Comparison of ENCODE assay signal across 10 mouse cellular contexts in genomic region chr1:155062963-155063362, GRCm38 (mm10). TPM values are rescaled to one million over a fixed set of nuclear protein-coding genes. Genes with fewer than 3 reads are reported as not detected.
DNase-seq lines count a peak whose midpoint lies in the region; ATAC-seq lines count a peak whose summit lies in the region.
"Had no signal": no experiment of that assay in that cellular context is flagged by ENCODE, and none has a peak within 500 bp of the region (broad histone marks: within the 10 kb centered on the region; RNA-seq: fewer than 3 reads in every experiment).

No protein-coding gene starts in this region.

- 75% methylated on average over 4 of the region's 4 CpGs for WGBS in forebrain, embryonic 13.5 days
- WGBS in midbrain, embryonic 16.5 days = 72% methylated on average over 4 of the region's 4 CpGs

- peak; percentile 81 for ATAC-seq in forebrain, embryonic 13.5 days
- peak; percentile 71 for ATAC-seq in midbrain, embryonic 16.5 days

- no peak overlapping the region for H3K27ac ChIP-seq in forebrain, embryonic 13.5 days
- H3K27ac ChIP-seq in midbrain, embryonic 16.5 days (ENCODE audit: low read length) = no peak overlapping the region
- H3K27ac ChIP-seq: limb, embryonic 15.5 days had no signal

- H3K4me1 ChIP-seq in forebrain, embryonic 13.5 days = peaks cover 32% of the 10 kb centered on the region
- H3K4me1 ChIP-seq in midbrain, embryonic 16.5 days (ENCODE audit: control insufficient read depth, insufficient read depth, low read length) = peaks cover 5% of the 10 kb centered on the region

- no peak overlapping the region for H3K4me2 ChIP-seq in forebrain, embryonic 13.5 days
- H3K4me2 ChIP-seq in midbrain, embryonic 16.5 days (ENCODE audit: low read length) = no peak overlapping the region
- H3K4me2 ChIP-seq: limb, embryonic 15.5 days had no signal

- H3K36me3 ChIP-seq in forebrain, embryonic 13.5 days (ENCODE audit: poor library complexity, severe bottlenecking) = no peaks in the 10 kb centered on the region
- no peaks in the 10 kb centered on the region for H3K36me3 ChIP-seq in midbrain, embryonic 16.5 days (ENCODE audit: control insufficient read depth, insufficient read depth, low read length)
- H3K36me3 ChIP-seq: limb, embryonic 15.5 days had no signal

- H3K9me3 ChIP-seq in forebrain, embryonic 13.5 days (replicated peaks) = no peaks in the 10 kb centered on the region
- H3K9me3 ChIP-seq in midbrain, embryonic 16.5 days (replicated peaks; ENCODE audit: control insufficient read depth, low read length, poor library complexity, severe bottlenecking) = no peaks in the 10 kb centered on the region
- H3K9me3 ChIP-seq: limb, embryonic 15.5 days had no signal

- no peak overlapping the region for H3K9ac ChIP-seq in forebrain, embryonic 13.5 days
- no peak overlapping the region for H3K9ac ChIP-seq in midbrain, embryonic 16.5 days (ENCODE audit: low read depth, low read length)
- H3K9ac ChIP-seq: limb, embryonic 15.5 days had no signal

- no peak overlapping the region for H3K4me3 ChIP-seq in forebrain, embryonic 13.5 days
- H3K4me3 ChIP-seq in midbrain, embryonic 16.5 days (ENCODE audit: low read depth, low read length) = no peak overlapping the region
- H3K4me3 ChIP-seq: limb, embryonic 15.5 days had no signal

- DNase-seq in left cerebral cortex, postnatal 4 days = peak; percentile 95
- DNase-seq in left cerebral cortex, adult 18-20 months (ENCODE audit: low spot score in 2 of 2) = no peak
- peak; percentile 82 for DNase-seq in cerebellum, adult 8-10 months
- DNase-seq in ovary, adult 18-20 months (ENCODE audit: low spot score) = no peak
- DNase-seq in thymus, postnatal 14 days = no peak
- DNase-seq in kidney, postnatal 14 days = no peak
- DNase-seq: lung, postnatal 14 days had no signal

- intact Hi-C loops in left cerebral cortex, postnatal 4 days (cut with DNase I) = no loop called here

- H3K27me3 ChIP-seq in forebrain, embryonic 13.5 days = no peaks in the 10 kb centered on the region
- no peaks in the 10 kb centered on the region for H3K27me3 ChIP-seq in midbrain, embryonic 16.5 days (ENCODE audit: control insufficient read depth, insufficient read depth, low read depth, low read length)
- H3K27me3 ChIP-seq: limb, embryonic 15.5 days had no signal

RNA-seq across cellular contexts. Expression of gene Ier5, which starts 36.5 kb away (rescaled TPM):
- total RNA-seq in left cerebral cortex, postnatal 4 days (2021) = 10 to 100 TPM; 12.0 TPM
- 10 to 100 TPM; 76.3 to 83.2 TPM for total RNA-seq in left cerebral cortex, adult 18-20 months (2021)
- 8.6 and 12.2 TPM in 2 replicates for polyA plus RNA-seq in forebrain, embryonic 13.5 days (2015; fragmentation: Nextera tagmentation; extraction: Ambion mirVana)
- polyA plus RNA-seq in midbrain, embryonic 16.5 days (2015; fragmentation: Nextera tagmentation; extraction: Ambion mirVana) = 4.8 and 4.9 TPM in 2 replicates

Comparison
In these comparisons a context has a peak if more than half of its experiments do, and no peak if none do; other contexts are left out.
1. DNase-seq: peak in left cerebral cortex, postnatal 4 days (single experiment) and cerebellum, adult 8-10 months (single experiment); none in left cerebral cortex, adult 18-20 months (0 of 2), ovary, adult 18-20 months (single experiment), thymus, postnatal 14 days (single experiment) and kidney, postnatal 14 days (single experiment).
2. RNA of gene Ier5, which starts 36.5 kb away (total RNA-seq): 76.3 to 83.2 TPM in left cerebral cortex, adult 18-20 months; 12.0 TPM in left cerebral cortex, postnatal 4 days; every median in the first group is over 4 times any median in the second.